Mouse (Mus musculus) CH12.LX (cell line): Measurements from ENCODE around the gene Usb1. TPM values are rescaled to one million over a fixed set of nuclear protein-coding genes. Genes with fewer than 3 reads are reported as not detected.

Experiments used
- DNase-seq: peaks from one replicate; pipeline ENCODE4 v3.0.0-alpha.2; 2013; ENCODE audit errors: extremely low read depth
- H3K27ac ChIP-seq: 2 replicates; pipeline ENCODE4 v1.5.1; 2012; ENCODE audit warnings: low read depth, mild to moderate bottlenecking, control low read depth, moderate library complexity; ENCODE audit not compliant: insufficient read depth
- H3K27me3 ChIP-seq: replicated peaks from 2 replicates; pipeline ENCODE3; 2012; ENCODE audit warnings: inconsistent platforms
- H3K36me3 ChIP-seq, 2 experiments: replicated peaks in 1 of 2; 2 replicates each; pipeline versions ENCODE3 to v1.6.1; 2012; ENCODE audit warnings: inconsistent platforms in 1 of 2, low read length in 1 of 2, mild to moderate bottlenecking in 1 of 2, mixed read lengths in 1 of 2, moderate library complexity in 1 of 2; ENCODE audit not compliant: control insufficient read depth in 1 of 2, insufficient read depth in 1 of 2
- H3K4me1 ChIP-seq, 2 experiments: 2 replicates each; pipeline ENCODE4 v1.6.1; 2012; ENCODE audit warnings: inconsistent platforms in 1 of 2, moderate library complexity in 1 of 2; ENCODE audit not compliant: insufficient read depth in 2 of 2, control insufficient read depth in 1 of 2
- H3K4me2 ChIP-seq: 2 replicates; pipeline ENCODE4 v1.6.1; 2012; ENCODE audit warnings: low read depth, mild to moderate bottlenecking, control low read depth; ENCODE audit not compliant: poor library complexity, insufficient read depth, severe bottlenecking
- H3K4me3 ChIP-seq, 3 experiments: fragments of 150-350 bp in 1 of 3; sonication (generic) in 1 of 3; replicated peaks in 1 of 3; 2 replicates each; pipeline versions ENCODE3 to v1.5.1; 2011 to 2012; ENCODE audit warnings: low read depth in 2 of 3, low read length in 2 of 3, mild to moderate bottlenecking in 2 of 3, moderate library complexity in 2 of 3, control low read depth in 1 of 3, improper control_type of control experiment in 1 of 3, inconsistent platforms in 1 of 3, mixed read lengths in 1 of 3; ENCODE audit not compliant: poor library complexity in 1 of 3
- H3K79me2 ChIP-seq: replicated peaks from 2 replicates; pipeline ENCODE4 v1.6.1; 2012; ENCODE audit warnings: mild to moderate bottlenecking, moderate library complexity; ENCODE audit not compliant: control insufficient read depth, poor library complexity, insufficient read depth, severe bottlenecking; ENCODE audit errors: extremely low read depth
- H3K9ac ChIP-seq: 2 replicates; pipeline ENCODE4 v1.6.1; 2012; ENCODE audit warnings: low read depth, mild to moderate bottlenecking, control low read depth, moderate library complexity; ENCODE audit not compliant: insufficient read depth
- H3K9me3 ChIP-seq: replicated peaks from 2 replicates; pipeline ENCODE3; 2012; ENCODE audit warnings: low read length, inconsistent platforms, mixed read lengths
- BHLHE40 ChIP-seq: IDR thresholded peaks from 2 replicates; pipeline ENCODE4 v1.6.1; 2011; ENCODE audit warnings: mild to moderate bottlenecking, low read depth, low read length, improper control_type of control experiment
- CHD1 ChIP-seq: IDR thresholded peaks from 2 replicates; pipeline ENCODE4 v1.6.1; 2012; ENCODE audit warnings: low read depth, low read length, improper control_type of control experiment, inconsistent platforms
- CTCF ChIP-seq, 2 experiments: IDR thresholded peaks in 1 of 2; conservative IDR thresholded peaks in 1 of 2; 2 replicates each; pipeline ENCODE4 v1.5.1; 2011 to 2012; ENCODE audit warnings: low read depth in 2 of 2, low read length in 2 of 2, improper control_type of control experiment in 1 of 2, inconsistent platforms in 1 of 2, mild to moderate bottlenecking in 1 of 2, moderate library complexity in 1 of 2
- E2F4 ChIP-seq: IDR thresholded peaks from 2 replicates; pipeline ENCODE4 v1.6.1; 2011; ENCODE audit warnings: low read depth, low read length, improper control_type of control experiment; ENCODE audit not compliant: insufficient replicate concordance
- ELF1 ChIP-seq: IDR thresholded peaks from 2 replicates; pipeline ENCODE4 v1.6.1; 2014; ENCODE audit warnings: low read depth, mild to moderate bottlenecking, inconsistent platforms, low read length, improper control_type of control experiment
- EP300 ChIP-seq: IDR thresholded peaks from 2 replicates; pipeline ENCODE4 v1.6.1; 2011; ENCODE audit warnings: low read length, improper control_type of control experiment
- ETS1 ChIP-seq: conservative IDR thresholded peaks from 2 replicates; pipeline ENCODE4 v1.6.1; 2012; ENCODE audit warnings: low read depth, mild to moderate bottlenecking, inconsistent platforms, low read length, improper control_type of control experiment, moderate library complexity
- GABPA ChIP-seq: IDR thresholded peaks from 2 replicates; pipeline ENCODE4 v1.6.1; 2012; ENCODE audit warnings: low read depth, low read length, improper control_type of control experiment, inconsistent platforms; ENCODE audit not compliant: insufficient replicate concordance
- MAX ChIP-seq: IDR thresholded peaks from 2 replicates; pipeline ENCODE4 v1.6.1; 2011; ENCODE audit warnings: low read length, improper control_type of control experiment
- PAX5 ChIP-seq: IDR thresholded peaks from 2 replicates; pipeline ENCODE4 v1.6.1; 2012; ENCODE audit warnings: low read length, inconsistent platforms, mixed read lengths
- RAD21 ChIP-seq: IDR thresholded peaks from 2 replicates; pipeline ENCODE4 v1.6.1; 2011; ENCODE audit warnings: low read depth, mild to moderate bottlenecking, low read length, improper control_type of control experiment, moderate library complexity
- TBP ChIP-seq: conservative IDR thresholded peaks from 2 replicates; pipeline ENCODE4 v1.6.1; 2011; ENCODE audit warnings: low read depth, low read length, improper control_type of control experiment
- USF1 ChIP-seq: IDR thresholded peaks from 2 replicates; pipeline ENCODE4 v1.6.1; 2014; ENCODE audit warnings: low read depth, mild to moderate bottlenecking, inconsistent platforms, low read length, improper control_type of control experiment
- ZC3H11A ChIP-seq: IDR thresholded peaks from 2 replicates; pipeline ENCODE4 v1.6.1; 2012; ENCODE audit warnings: low read depth, mild to moderate bottlenecking, inconsistent platforms, low read length, improper control_type of control experiment
- ZMIZ1 ChIP-seq: IDR thresholded peaks from 2 replicates; pipeline ENCODE4 v1.6.1; 2012; ENCODE audit warnings: low read depth, mild to moderate bottlenecking, inconsistent platforms, low read length, improper control_type of control experiment
- dilution Hi-C: fragments of 300-500 bp; cut with MboI; formaldehyde crosslinking; loops from 2 replicates; pipeline ENCODE4 v1.14.3; 2020; ENCODE audit warnings: low sequenced_read_pairs; ENCODE audit not compliant: extremely low pct_unique_long_range_greater_than_20kb, extremely low pct_ligation_motif_present
- in situ Hi-C: fragments of 300-500 bp; cut with MboI; formaldehyde crosslinking; loops from 3 replicates; pipeline ENCODE4 v1.14.3; 2019; ENCODE audit warnings: low sequenced_read_pairs, low pct_ligation_motif_present, low pct_unique_long_range_greater_than_20kb, mixed read lengths
- polyA plus RNA-seq: library from polyadenylated mRNA; unstranded; fragments of >175 nt; gene quantifications from 2 replicates; pipeline ENCODE4 v1.2.1, GENCODE M21; 2012; ENCODE audit warnings: low read depth; ENCODE audit not compliant: insufficient read length
- total RNA-seq, 2 experiments: library from RNA; depleted of rRNA; stranded (reverse); fragments of 300-350 nt in 1 of 2; fragments of >200 nt in 1 of 2; gene quantifications; 2 replicates each; pipeline ENCODE4 v1.2.3; 2012 to 2014

The Usb1 gene
- total and polyA plus RNA-seq, 3 experiments = 15.2 to 25.0 (median 16.4) TPM

DNA sequence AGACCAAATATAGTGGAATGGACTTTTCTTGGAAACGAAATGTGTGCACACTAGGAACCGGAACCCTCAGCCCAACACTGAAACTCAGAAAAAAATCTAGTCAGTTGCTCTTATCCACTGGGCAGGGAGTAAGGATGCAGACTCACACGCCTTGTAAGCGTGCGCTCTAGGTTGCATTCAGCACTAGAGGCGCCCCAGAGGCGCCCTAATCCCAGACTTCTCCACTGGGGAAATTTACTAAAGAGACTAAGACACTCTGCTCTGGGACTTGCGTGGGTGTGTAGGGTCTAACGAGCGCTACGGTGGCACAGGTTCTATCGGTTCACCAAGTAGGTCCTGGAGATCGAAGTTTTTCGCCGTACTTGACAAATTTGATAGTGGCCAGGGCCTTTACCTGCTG, 19.4 kb downstream of the Usb1 start:
- Histone ChIP-seq H3K4me3 (no peak overlapping the region), H3K4me2 (no peak overlapping the region), H3K9me3 (peaks cover 8% of the 10 kb centered on the region), H3K27ac (no peak overlapping the region), H3K9ac (no peak overlapping the region), H3K27me3 (no peaks in the 10 kb centered on the region), H3K79me2 (no peaks in the 10 kb centered on the region), H3K36me3 (peaks cover 1 to 13% of the 10 kb centered on the region in 2 experiments)
- dilution Hi-C loops = no loop called here
- DNase-seq = no peak
- in situ Hi-C loops = no loop called here
- TF ChIP-seq TBP = no peak
- no peak for TF ChIP-seq ZMIZ1
- TF ChIP-seq RAD21 = no peak
- TF ChIP-seq ELF1 = no peak
- no peak for TF ChIP-seq MAX
- no peak for TF ChIP-seq CHD1
- no peak for TF ChIP-seq CTCF (conservative IDR thresholded peaks at IDR 0.05 in 1 of 2, IDR thresholded peaks at IDR 0.05 in 1 of 2; ENCODE audit: low read depth in 2 of 2, low read length in 2 of 2)
- no peak for TF ChIP-seq E2F4
- TF ChIP-seq, all 38 proteins: peak for 0
- H3K4me1 ChIP-seq = peaks cover 0 to 11% of the 10 kb centered on the region in 2 experiments; a peak in 2 of 4 replicates

DNA sequence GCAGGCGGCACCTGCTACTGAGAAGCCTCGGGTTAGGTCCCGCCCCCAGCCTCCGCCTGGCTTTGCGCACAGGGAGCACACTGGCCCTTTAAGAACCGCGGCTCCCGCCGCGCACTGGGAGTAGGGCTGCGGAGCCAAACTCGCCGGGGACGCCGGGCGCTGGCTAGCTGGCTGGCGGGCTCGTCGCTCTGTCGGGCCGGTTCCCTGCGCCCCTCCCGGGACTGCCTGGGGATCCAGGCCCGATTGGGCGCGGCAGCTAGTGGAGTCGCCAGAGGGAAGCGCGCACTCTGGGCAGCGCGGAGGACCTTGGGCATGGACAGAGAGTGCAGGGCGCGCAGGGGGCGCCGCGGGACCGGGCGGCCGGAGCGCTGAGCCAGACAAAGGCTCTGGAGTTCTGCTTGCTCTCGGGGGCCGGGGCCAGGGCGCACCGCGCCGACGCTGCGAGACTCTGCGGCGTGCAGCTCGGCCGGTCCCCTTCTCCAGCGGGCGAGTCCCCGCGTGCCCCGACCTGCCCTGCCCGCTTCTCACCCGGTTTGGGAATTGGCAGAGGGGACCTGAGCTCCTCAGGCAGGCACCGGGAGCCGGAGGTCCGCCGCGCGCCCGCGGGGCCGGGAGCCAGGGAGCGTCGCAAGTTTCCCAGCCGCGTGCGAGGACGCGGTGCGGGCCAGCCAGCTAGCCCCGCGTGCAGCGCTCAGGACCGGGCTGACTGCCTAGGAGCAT, 20.2 kb downstream of the Usb1 start, which contains the start of gene Mmp15:
Mmp15 (plus strand) TSS at position 118 of the 720 bp plus-strand sequence.
- peaks cover 0 to 6% of the 10 kb centered on the region in 2 experiments for H3K36me3 ChIP-seq
- in situ Hi-C loops = no loop called here
- no peak within 1 kb of the TSS for H3K4me3 ChIP-seq
- H3K27me3 ChIP-seq = no peaks in the 10 kb centered on the region
- H3K4me2 ChIP-seq = no peak within 1 kb of the TSS
- DNase-seq = no peak
- no peak within 1 kb of the TSS for H3K9ac ChIP-seq
- H3K79me2 ChIP-seq = no peaks in the 10 kb centered on the region
- dilution Hi-C loops = no loop called here
- H3K27ac ChIP-seq = no peak within 1 kb of the TSS
- H3K9me3 ChIP-seq = peaks cover 8% of the 10 kb centered on the region
- H3K4me1 ChIP-seq = peaks cover 0 to 11% of the 10 kb centered on the region in 2 experiments; a peak in 2 of 4 replicates
- TF ChIP-seq MAX = no peak

DNA sequence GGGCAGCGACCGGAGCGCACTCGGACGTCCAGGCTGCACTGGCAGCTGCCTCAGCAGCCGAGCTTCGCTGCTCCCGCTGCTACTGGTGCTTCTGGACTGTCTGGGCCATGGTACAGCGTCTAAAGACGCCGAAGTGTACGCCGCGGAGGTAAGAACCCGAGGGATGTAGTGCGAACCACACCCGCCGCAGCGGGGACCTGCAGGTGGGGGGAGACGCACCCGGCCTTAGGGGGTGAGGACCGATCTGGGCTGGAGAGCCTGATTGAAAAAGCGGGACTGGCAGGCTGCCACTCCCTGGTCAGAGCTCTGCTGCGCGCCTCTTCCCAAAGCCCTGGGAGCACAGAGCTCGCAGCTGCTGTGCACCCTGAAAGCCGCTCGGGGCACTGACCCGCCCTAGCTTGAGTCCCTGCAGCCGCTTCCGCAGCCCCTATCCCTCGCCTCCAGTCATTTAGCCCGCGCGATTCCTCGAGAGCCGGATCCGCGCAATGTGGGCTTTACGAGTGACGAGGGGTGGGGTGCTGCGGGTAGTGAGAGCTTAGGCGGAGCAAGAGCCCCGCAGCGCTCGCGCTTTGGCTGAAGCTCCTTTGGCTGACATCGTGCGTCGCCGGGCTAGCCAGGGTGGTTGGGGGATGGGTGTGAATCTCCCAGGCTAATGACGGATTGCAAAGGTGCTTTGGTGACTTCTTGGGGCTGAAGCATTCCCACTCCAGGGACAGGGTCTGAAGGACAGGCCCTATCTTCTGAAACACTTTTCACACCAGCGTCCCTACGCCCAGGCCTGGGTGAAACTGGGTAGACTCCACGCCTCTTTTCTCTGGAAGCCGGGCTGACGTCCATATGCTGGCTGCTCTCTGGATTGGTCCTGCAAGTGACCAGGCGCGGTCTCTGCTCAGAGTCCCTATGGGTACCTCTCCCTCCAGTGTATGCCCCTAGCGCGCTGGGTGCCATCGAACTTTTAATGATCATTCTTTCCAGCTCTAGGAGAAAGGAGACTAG, 21.1 kb downstream of the Usb1 start:
- dilution Hi-C loops (no loop called here), in situ Hi-C loops (no loop called here)
- no peak overlapping the region for H3K27ac ChIP-seq
- H3K36me3 ChIP-seq = peaks cover 0 to under 1% of the 10 kb centered on the region in 2 experiments
- H3K79me2 ChIP-seq = no peaks in the 10 kb centered on the region
- no peak for TF ChIP-seq BHLHE40
- no peak for TF ChIP-seq E2F4
- TF ChIP-seq ZMIZ1 = no peak
- no peak for TF ChIP-seq PAX5
- TF ChIP-seq EP300 = no peak
- no peak for TF ChIP-seq USF1
- no peak for TF ChIP-seq ELF1
- TF ChIP-seq ZC3H11A = no peak
- TF ChIP-seq GABPA = no peak
- no peak for TF ChIP-seq ETS1
- TF ChIP-seq MAX = no peak
- no peaks in the 10 kb centered on the region for H3K27me3 ChIP-seq
- no peak overlapping the region for H3K4me3 ChIP-seq
- no peak overlapping the region for H3K9ac ChIP-seq
- no peak for DNase-seq
- H3K9me3 ChIP-seq = peaks cover 8% of the 10 kb centered on the region
- no peak overlapping the region for H3K4me2 ChIP-seq
- peaks cover 0 to 11% of the 10 kb centered on the region in 2 experiments; a peak in 2 of 4 replicates for H3K4me1 ChIP-seq
